Mouse (Mus musculus): ENCODE measurements around the gene Odf2.

DNA sequence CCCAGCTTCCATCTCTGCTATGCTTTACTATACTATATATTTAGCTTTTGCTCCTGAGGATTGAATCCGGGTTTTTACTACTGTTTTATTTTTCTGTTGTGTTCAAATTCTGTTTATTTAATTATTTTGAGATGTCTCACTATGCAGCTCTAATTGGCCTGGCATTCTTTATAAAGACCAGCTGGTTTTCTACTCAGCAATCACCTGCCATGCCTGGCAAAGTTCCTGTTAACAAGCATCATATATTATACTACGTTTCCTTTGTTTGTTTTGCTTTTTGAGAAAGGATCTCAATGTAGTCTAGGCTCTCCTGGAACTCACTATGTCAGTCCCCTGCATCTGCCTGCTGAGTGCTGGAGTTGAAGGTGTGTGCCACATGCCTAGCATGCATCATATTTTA lies 8.3 kb downstream of the Odf2 start:
- TF ChIP-seq POLR2A (IDR thresholded peaks at IDR 0.05; ENCODE audit: borderline replicate concordance, insufficient read depth, low read length) (no peak), CTCF (IDR thresholded peaks at IDR 0.05; ENCODE audit: borderline replicate concordance, insufficient read depth, low read depth, low read length) (no peak)

Data from cerebellum, adult 2 months (tissue).